Mouse (Mus musculus) stomach, postnatal 0 days (tissue): ENCODE results near the gene Fstl1.
A peak's percentile ranks its signal among the peaks of the same experiment; 100 is the strongest.

Experiments used
- CTCF ChIP-seq: IDR thresholded peaks from 2 replicates; pipeline ENCODE4 v1.5.1; 2016; ENCODE audit warnings: antibody characterized with exemption, low read depth, mild to moderate bottlenecking, moderate library complexity
- EP300 ChIP-seq: optimal IDR thresholded peaks from 2 replicates; pipeline ENCODE3; 2016; ENCODE audit warnings: antibody characterized with exemption

- TF ChIP-seq CTCF, result peak; percentile 66
- TF ChIP-seq EP300, result no peak
Observed at GRCm38 (mm10) chr16:37812474-37812886, 35.8 kb downstream of the Fstl1 start.
